Mouse (Mus musculus): ENCODE data around the gene Hirip3.
"Not testable (repeated sequence)": the region's sequence is repeated elsewhere in the genome, so short reads cannot be mapped to it uniquely, and the experiment has no call there.

Hirip3 gene

DNA sequence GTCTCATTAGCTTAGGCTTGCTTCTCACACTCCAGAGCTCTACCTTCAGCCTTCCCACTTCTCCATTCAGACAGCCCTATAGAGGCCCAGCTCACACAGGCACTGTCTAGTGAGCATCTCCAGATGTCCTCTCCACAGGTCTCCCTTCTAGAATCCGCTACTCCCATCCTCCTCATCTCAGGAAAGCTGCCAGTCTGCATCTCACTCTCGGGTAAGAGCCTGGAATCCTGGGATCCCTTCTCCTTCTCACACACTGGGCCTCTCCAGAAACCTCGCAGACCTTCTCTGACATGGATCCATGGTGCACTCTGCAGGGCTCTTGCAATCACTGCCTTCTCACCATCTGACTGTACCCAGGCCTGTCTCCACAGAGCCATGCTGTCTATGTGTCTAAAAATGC, 6.1 kb upstream of the Hirip3 start:
- in situ Hi-C loops (cut with MboI), result no loop called here

- in situ Hi-C loops (cut with MboI), result no loop called here
Observed at GRCm38 (mm10) chr7:126856741-126857420, 4.9 kb upstream of the Hirip3 start.

- in situ Hi-C loops (cut with MboI), result no loop called here
Observed at GRCm38 (mm10) chr7:126860987-126861386, 785 bp upstream of the Hirip3 start.

DNA sequence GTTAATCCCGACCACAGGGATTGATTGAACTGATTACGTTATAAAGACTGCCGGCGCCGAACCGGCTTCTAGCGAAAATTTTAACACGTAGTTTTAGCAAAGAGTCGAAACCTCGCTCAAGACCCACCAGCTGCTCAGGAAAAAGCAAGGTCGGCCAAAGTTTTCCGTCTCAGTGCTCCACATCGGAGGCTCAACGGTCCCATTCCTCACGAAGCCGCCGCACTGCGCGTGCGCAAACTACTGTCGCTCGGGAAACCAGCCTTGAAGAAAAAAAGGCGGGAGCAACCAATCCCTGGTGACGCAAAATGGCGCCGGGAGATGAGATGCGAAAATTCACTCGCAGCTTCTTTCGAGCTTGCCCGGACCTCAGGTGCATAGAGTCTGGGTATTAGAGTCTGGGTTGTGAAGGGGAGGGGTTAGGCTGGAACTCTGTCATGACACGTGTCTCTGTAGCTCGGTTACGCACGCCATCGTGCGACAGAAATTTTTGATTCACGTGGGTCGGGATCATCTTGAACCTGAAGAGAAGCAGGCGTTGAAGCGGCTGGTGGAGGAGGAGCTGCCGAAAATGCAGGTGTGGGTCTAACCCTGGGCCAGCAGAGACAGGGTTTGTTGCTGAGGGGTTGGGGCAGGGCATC, 494 bp downstream of the Hirip3 start, which contains the start of gene Ino80e:
Ino80e (minus strand) TSS at position 231 of the 638 bp plus-strand sequence.
- in situ Hi-C loops (cut with MboI), result no loop called here

DNA sequence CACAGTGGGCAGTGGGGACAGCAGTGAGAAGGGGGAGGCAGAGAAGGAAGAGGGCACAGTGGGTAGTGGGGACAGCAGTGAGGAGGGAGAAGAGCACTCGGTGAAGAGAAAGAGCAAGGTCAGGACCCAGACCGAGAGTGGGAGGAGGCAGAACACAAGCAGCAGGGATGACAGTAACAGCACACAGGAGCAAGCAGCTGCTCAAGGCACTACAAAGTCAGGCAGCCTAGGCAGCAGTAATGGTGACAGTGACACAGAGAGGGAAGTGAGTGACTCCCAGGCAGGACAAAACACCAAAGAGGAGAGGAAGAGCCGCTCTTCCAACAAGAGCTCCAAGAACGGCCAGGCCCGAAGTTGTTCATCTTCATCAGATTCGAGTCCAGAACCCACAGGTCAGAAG, 2.0 kb downstream of the Hirip3 start:
- in situ Hi-C loops (cut with MboI), result no loop called here

GRCm38 (mm10) chr7:126867534-126867933, 5.8 kb downstream of the Hirip3 start:
- in situ Hi-C loops (cut with MboI), result no loop called here

GRCm38 (mm10) chr7:126868003-126868402, 6.2 kb downstream of the Hirip3 start:
- in situ Hi-C loops (cut with MboI), result no loop called here

- in situ Hi-C loops (cut with MboI), result no loop called here
Observed at GRCm38 (mm10) chr7:126869780-126870519, 8.2 kb downstream of the Hirip3 start.

GRCm38 (mm10) chr7:126870520-126870891, 8.7 kb downstream of the Hirip3 start:
- in situ Hi-C loops (cut with MboI), result no loop called here

DNA sequence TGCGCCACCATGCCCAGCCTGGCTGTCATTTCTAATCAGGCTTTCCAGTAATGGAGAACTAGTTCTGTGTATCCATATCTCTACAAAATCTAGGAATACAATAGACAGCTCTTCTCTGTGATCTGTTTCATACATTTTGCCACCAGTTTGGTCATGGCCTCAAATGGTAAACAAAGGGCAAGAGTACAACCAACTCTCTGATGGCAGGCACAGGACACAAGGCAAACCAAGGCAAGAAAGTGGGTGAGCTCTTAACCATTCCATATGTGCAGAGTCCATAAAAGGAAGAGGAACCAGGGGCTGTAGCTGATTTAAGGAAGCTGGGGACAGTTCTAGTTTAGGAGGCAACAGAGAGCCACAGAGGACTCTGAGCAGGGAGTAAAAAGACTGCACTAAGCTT, 15.5 kb downstream of the Hirip3 start:
- in situ Hi-C loops (cut with MboI), result no loop called here

GRCm38 (mm10) chr7:126881040-126881439, 19.3 kb downstream of the Hirip3 start:
- in situ Hi-C loops (cut with MboI), result no loop called here

GRCm38 (mm10) chr7:126883731-126884181, 22.0 kb downstream of the Hirip3 start:
- in situ Hi-C loops (cut with MboI), result no loop called here

GRCm38 (mm10) chr7:126884286-126885164, 22.8 kb downstream of the Hirip3 start, which contains the start of gene Taok2:
Gene Taok2 (minus strand): TSS chr7:126884703.
- in situ Hi-C loops (cut with MboI), result no loop called here

GRCm38 (mm10) chr7:126887281-126887680, 25.5 kb downstream of the Hirip3 start:
- in situ Hi-C loops (cut with MboI), result no loop called here

DNA sequence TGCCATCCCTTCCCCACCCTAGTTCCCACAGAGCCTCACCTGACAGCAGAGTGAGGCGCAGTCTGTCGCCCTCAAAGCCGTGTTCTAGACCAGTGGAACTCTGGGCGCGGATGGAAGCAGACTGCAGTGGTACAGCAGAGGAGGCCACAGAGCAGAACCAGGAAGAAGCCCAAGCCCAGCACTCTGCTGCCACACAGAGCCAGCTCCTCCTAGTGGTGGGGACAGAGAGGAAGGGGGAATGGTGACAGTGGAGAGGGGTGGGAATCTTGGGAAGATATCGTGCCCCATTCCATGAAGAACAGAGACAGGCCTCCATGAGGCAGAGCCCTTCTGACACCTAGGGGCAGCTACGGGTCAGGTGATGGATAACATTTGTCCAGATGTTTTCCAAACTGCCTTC, 27.1 kb downstream of the Hirip3 start:
- in situ Hi-C loops (cut with MboI), result no loop called here

- in situ Hi-C loops (cut with MboI), result no loop called here
Observed at GRCm38 (mm10) chr7:126896912-126897311, 35.1 kb downstream of the Hirip3 start.

GRCm38 (mm10) chr7:126897390-126898101, 35.8 kb downstream of the Hirip3 start:
- in situ Hi-C loops (cut with MboI), result no loop called here

- in situ Hi-C loops (cut with MboI), result no loop called here
Observed at GRCm38 (mm10) chr7:126898102-126898990, 36.6 kb downstream of the Hirip3 start.

DNA sequence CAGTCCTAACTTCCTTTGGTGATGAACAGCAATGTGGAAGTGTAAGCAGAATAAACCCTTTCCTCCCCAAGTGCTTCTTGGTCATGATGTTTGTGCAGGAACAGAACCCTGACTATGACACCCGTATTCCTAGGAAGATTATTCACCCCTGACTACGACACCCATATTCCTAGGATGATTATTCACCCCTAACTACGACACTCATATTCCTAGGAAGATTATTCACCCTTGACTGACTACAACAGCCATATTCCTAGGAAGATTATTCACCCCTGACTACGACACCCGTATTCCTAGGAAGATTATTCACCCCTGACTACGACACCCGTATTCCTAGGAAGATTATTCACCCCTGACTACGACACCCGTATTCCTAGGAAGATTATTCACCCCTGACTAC, 38.0 kb downstream of the Hirip3 start:
- in situ Hi-C loops (cut with MboI), result not testable (repeated sequence)

GRCm38 (mm10) chr7:126905590-126905989, 43.8 kb downstream of the Hirip3 start:
- in situ Hi-C loops (cut with MboI), result no loop called here

Data from mature B cell (primary cell).